Mouse (Mus musculus) monocyte, adult 2 months (primary cell): ENCODE data around the gene Scap.
"Not testable (repeated sequence)": the region's sequence is repeated elsewhere in the genome, so short reads cannot be mapped to it uniquely, and the experiment has no call there.

Source experiments
- DNase-seq, 2 experiments: peaks; one replicate each; pipeline ENCODE4 v3.0.0; 2022; ENCODE audit warnings: low spot score in 2 of 2, low read depth in 1 of 2

Scap gene

GRCm38 (mm10) chr9:110330341-110330740 lies 2.7 kb upstream of the Scap start:
- DNase-seq = no peak

GRCm38 (mm10) chr9:110330913-110331312 lies 2.2 kb upstream of the Scap start:
- not testable (repeated sequence) for DNase-seq

- no peak for DNase-seq
These were observed 790 bp downstream of the Scap start for GRCm38 (mm10) chr9:110333896-110334259.

- DNase-seq = no peak
These were observed 1.8 kb downstream of the Scap start for GRCm38 (mm10) chr9:110334849-110335248.

GRCm38 (mm10) chr9:110340037-110340750 lies 7.1 kb downstream of the Scap start:
- no peak for DNase-seq

GRCm38 (mm10) chr9:110342008-110342407 lies 8.9 kb downstream of the Scap start:
- DNase-seq = no peak

- DNase-seq = no peak
These were observed 10.7 kb downstream of the Scap start for GRCm38 (mm10) chr9:110343805-110344204.

- DNase-seq = no peak
These were observed 12.1 kb downstream of the Scap start for GRCm38 (mm10) chr9:110345057-110345739.

- DNase-seq = no peak
These were observed 15.8 kb downstream of the Scap start for GRCm38 (mm10) chr9:110348899-110349298.

GRCm38 (mm10) chr9:110350188-110350587 lies 17.1 kb downstream of the Scap start:
- DNase-seq = no peak

GRCm38 (mm10) chr9:110350612-110351011 lies 17.5 kb downstream of the Scap start:
- no peak for DNase-seq

- no peak for DNase-seq
These were observed 18.3 kb downstream of the Scap start for GRCm38 (mm10) chr9:110351350-110351749.

GRCm38 (mm10) chr9:110351932-110352632 lies 19.0 kb downstream of the Scap start:
- DNase-seq = no peak

- DNase-seq = no peak
These were observed 25.3 kb downstream of the Scap start for GRCm38 (mm10) chr9:110358341-110358740.

- DNase-seq = no peak
These were observed 28.2 kb downstream of the Scap start for GRCm38 (mm10) chr9:110361299-110361698.

GRCm38 (mm10) chr9:110362337-110362736 lies 29.2 kb downstream of the Scap start:
- DNase-seq = no peak

GRCm38 (mm10) chr9:110366746-110367145 lies 33.7 kb downstream of the Scap start:
- no peak for DNase-seq

GRCm38 (mm10) chr9:110369860-110370259 lies 36.8 kb downstream of the Scap start:
- no peak for DNase-seq

GRCm38 (mm10) chr9:110373871-110374270 lies 40.8 kb downstream of the Scap start:
- DNase-seq = no peak

GRCm38 (mm10) chr9:110375668-110376067 lies 42.6 kb downstream of the Scap start:
- no peak for DNase-seq

- not testable (repeated sequence) for DNase-seq
These were observed 44.6 kb downstream of the Scap start for GRCm38 (mm10) chr9:110377655-110378054.

GRCm38 (mm10) chr9:110379361-110379760 lies 46.3 kb downstream of the Scap start:
- no peak for DNase-seq
